Mouse (Mus musculus): ENCODE measurements around the gene Sumf1. TPM values are rescaled to one million over a fixed set of nuclear protein-coding genes. Genes with fewer than 3 reads are reported as not detected.

The Sumf1 gene
- polyA plus RNA-seq, 1 experiment from 2014 or later: 28.6 TPM

GRCm38 (mm10) chr6:108149235-108149634, 36.1 kb downstream of the Sumf1 start:
- Histone ChIP-seq H3K36me3 (ENCODE audit: control insufficient read depth, insufficient read depth, low read length) (no peaks in the 10 kb centered on the region), H3K4me3 (ENCODE audit: low read depth, low read length) (no peak overlapping the region), H3K27me3 (replicated peaks; ENCODE audit: control insufficient read depth, insufficient read depth, low read length) (no peaks in the 10 kb centered on the region), H3K27ac (replicated peaks; ENCODE audit: low read depth, low read length) (no peak overlapping the region), H3K4me1 (ENCODE audit: control insufficient read depth, insufficient read depth, low read length) (peaks cover 8% of the 10 kb centered on the region; the same call in 1 of the 2 replicates), H3K9ac (ENCODE audit: low read depth, low read length) (no peak overlapping the region), H3K4me2 (ENCODE audit: low read depth, low read length) (no peak overlapping the region), H3K9me3 (ENCODE audit: control insufficient read depth, low read length) (no peaks in the 10 kb centered on the region)
- ATAC-seq (ENCODE audit: low read depth): no peak
- 90% methylated on average over 4 of the region's 4 CpGs for WGBS
- DNase-seq (ENCODE audit: low spot score): no peak

GRCm38 (mm10) chr6:108148435-108148834, 36.9 kb downstream of the Sumf1 start:
- Histone ChIP-seq H3K9me3 (ENCODE audit: control insufficient read depth, low read length) (no peaks in the 10 kb centered on the region), H3K27me3 (replicated peaks; ENCODE audit: control insufficient read depth, insufficient read depth, low read length) (no peaks in the 10 kb centered on the region), H3K4me2 (ENCODE audit: low read depth, low read length) (no peak overlapping the region), H3K9ac (ENCODE audit: low read depth, low read length) (no peak overlapping the region), H3K36me3 (ENCODE audit: control insufficient read depth, insufficient read depth, low read length) (no peaks in the 10 kb centered on the region), H3K4me3 (ENCODE audit: low read depth, low read length) (no peak overlapping the region), H3K27ac (replicated peaks; ENCODE audit: low read depth, low read length) (no peak overlapping the region), H3K4me1 (ENCODE audit: control insufficient read depth, insufficient read depth, low read length) (peaks cover 8% of the 10 kb centered on the region; the same call in 1 of the 2 replicates)
- 57% methylated on average over 3 of the region's 3 CpGs for WGBS
- DNase-seq (ENCODE audit: low spot score) (no peak), ATAC-seq (ENCODE audit: low read depth) (no peak)

GRCm38 (mm10) chr6:108146637-108147036, 38.7 kb downstream of the Sumf1 start:
- Histone ChIP-seq H3K9ac (ENCODE audit: low read depth, low read length) (no peak overlapping the region), H3K4me3 (ENCODE audit: low read depth, low read length) (no peak overlapping the region), H3K36me3 (ENCODE audit: control insufficient read depth, insufficient read depth, low read length) (no peaks in the 10 kb centered on the region), H3K27me3 (replicated peaks; ENCODE audit: control insufficient read depth, insufficient read depth, low read length) (no peaks in the 10 kb centered on the region), H3K27ac (replicated peaks; ENCODE audit: low read depth, low read length) (no peak overlapping the region), H3K9me3 (ENCODE audit: control insufficient read depth, low read length) (no peaks in the 10 kb centered on the region), H3K4me1 (ENCODE audit: control insufficient read depth, insufficient read depth, low read length) (no peaks in the 10 kb centered on the region), H3K4me2 (ENCODE audit: low read depth, low read length) (no peak overlapping the region)
- ATAC-seq (ENCODE audit: low read depth) (no peak), DNase-seq (ENCODE audit: low spot score) (no peak)
- 84% methylated on average over 4 of the region's 4 CpGs for WGBS

GRCm38 (mm10) chr6:108145941-108146588, 39.3 kb downstream of the Sumf1 start:
- Histone ChIP-seq H3K4me2 (ENCODE audit: low read depth, low read length) (no peak overlapping the region), H3K27me3 (replicated peaks; ENCODE audit: control insufficient read depth, insufficient read depth, low read length) (no peaks in the 10 kb centered on the region), H3K9ac (ENCODE audit: low read depth, low read length) (no peak overlapping the region), H3K4me3 (ENCODE audit: low read depth, low read length) (no peak overlapping the region), H3K4me1 (ENCODE audit: control insufficient read depth, insufficient read depth, low read length) (no peaks in the 10 kb centered on the region), H3K36me3 (ENCODE audit: control insufficient read depth, insufficient read depth, low read length) (no peaks in the 10 kb centered on the region), H3K27ac (replicated peaks; ENCODE audit: low read depth, low read length) (no peak overlapping the region), H3K9me3 (ENCODE audit: control insufficient read depth, low read length) (no peaks in the 10 kb centered on the region)
- 81% methylated on average over 7 of the region's 7 CpGs for WGBS
- ATAC-seq (ENCODE audit: low read depth) (no peak), DNase-seq (ENCODE audit: low spot score) (no peak)

GRCm38 (mm10) chr6:108145241-108145640, 40.1 kb downstream of the Sumf1 start:
- no peak for DNase-seq (ENCODE audit: low spot score)

GRCm38 (mm10) chr6:108142796-108143195, 42.6 kb downstream of the Sumf1 start:
- Histone ChIP-seq H3K9ac (ENCODE audit: low read depth, low read length) (no peak overlapping the region), H3K27ac (replicated peaks; ENCODE audit: low read depth, low read length) (no peak overlapping the region), H3K4me3 (ENCODE audit: low read depth, low read length) (no peak overlapping the region), H3K4me1 (ENCODE audit: control insufficient read depth, insufficient read depth, low read length) (no peaks in the 10 kb centered on the region), H3K9me3 (ENCODE audit: control insufficient read depth, low read length) (no peaks in the 10 kb centered on the region), H3K27me3 (replicated peaks; ENCODE audit: control insufficient read depth, insufficient read depth, low read length) (no peaks in the 10 kb centered on the region), H3K36me3 (ENCODE audit: control insufficient read depth, insufficient read depth, low read length) (no peaks in the 10 kb centered on the region), H3K4me2 (ENCODE audit: low read depth, low read length) (no peak overlapping the region)
- 70% methylated on average over 4 of the region's 4 CpGs for WGBS
- DNase-seq (ENCODE audit: low spot score) (peak; percentile 25), ATAC-seq (ENCODE audit: low read depth) (no peak)

More at GRCm38 (mm10) chr6:108145241-108145640, 40.1 kb downstream of the Sumf1 start:
- no peaks in the 10 kb centered on the region for H3K27me3 ChIP-seq (replicated peaks; ENCODE audit: control insufficient read depth, insufficient read depth, low read length)
- 72% methylated on average over 3 of the region's 3 CpGs for WGBS
- no peaks in the 10 kb centered on the region for H3K36me3 ChIP-seq (ENCODE audit: control insufficient read depth, insufficient read depth, low read length)
- H3K9ac ChIP-seq (ENCODE audit: low read depth, low read length): no peak overlapping the region
- no peak overlapping the region for H3K4me2 ChIP-seq (ENCODE audit: low read depth, low read length)
- H3K9me3 ChIP-seq (ENCODE audit: control insufficient read depth, low read length): no peaks in the 10 kb centered on the region
- H3K4me3 ChIP-seq (ENCODE audit: low read depth, low read length): no peak overlapping the region
- no peak overlapping the region for H3K27ac ChIP-seq (replicated peaks; ENCODE audit: low read depth, low read length)
- no peaks in the 10 kb centered on the region for H3K4me1 ChIP-seq (ENCODE audit: control insufficient read depth, insufficient read depth, low read length)
- ATAC-seq (ENCODE audit: low read depth): no peak

GRCm38 (mm10) chr6:108140722-108141490, 44.5 kb downstream of the Sumf1 start:
- ATAC-seq (ENCODE audit: low read depth) (no peak), DNase-seq (ENCODE audit: low spot score) (no peak)
- Histone ChIP-seq H3K36me3 (ENCODE audit: control insufficient read depth, insufficient read depth, low read length) (no peaks in the 10 kb centered on the region), H3K9ac (ENCODE audit: low read depth, low read length) (no peak overlapping the region), H3K4me1 (ENCODE audit: control insufficient read depth, insufficient read depth, low read length) (no peaks in the 10 kb centered on the region), H3K27me3 (replicated peaks; ENCODE audit: control insufficient read depth, insufficient read depth, low read length) (no peaks in the 10 kb centered on the region), H3K4me2 (ENCODE audit: low read depth, low read length) (no peak overlapping the region), H3K9me3 (ENCODE audit: control insufficient read depth, low read length) (no peaks in the 10 kb centered on the region), H3K4me3 (ENCODE audit: low read depth, low read length) (no peak overlapping the region), H3K27ac (replicated peaks; ENCODE audit: low read depth, low read length) (no peak overlapping the region)
- WGBS: 86% methylated on average over 4 of the region's 4 CpGs

GRCm38 (mm10) chr6:108137031-108137430, 48.4 kb downstream of the Sumf1 start:
- Histone ChIP-seq H3K4me1 (ENCODE audit: control insufficient read depth, insufficient read depth, low read length) (no peaks in the 10 kb centered on the region), H3K27me3 (replicated peaks; ENCODE audit: control insufficient read depth, insufficient read depth, low read length) (no peaks in the 10 kb centered on the region), H3K27ac (replicated peaks; ENCODE audit: low read depth, low read length) (no peak overlapping the region), H3K9ac (ENCODE audit: low read depth, low read length) (no peak overlapping the region), H3K36me3 (ENCODE audit: control insufficient read depth, insufficient read depth, low read length) (no peaks in the 10 kb centered on the region), H3K9me3 (ENCODE audit: control insufficient read depth, low read length) (no peaks in the 10 kb centered on the region), H3K4me2 (ENCODE audit: low read depth, low read length) (no peak overlapping the region), H3K4me3 (ENCODE audit: low read depth, low read length) (no peak overlapping the region)
- no peak for ATAC-seq (ENCODE audit: low read depth)
- 87% methylated on average over 5 of the region's 5 CpGs for WGBS
- no peak for DNase-seq (ENCODE audit: low spot score)

Data from embryonic facial prominence, embryonic 14.5 days (tissue).